Mouse (Mus musculus) cerebral cortex, adult 2 months (tissue): ENCODE measurements around the gene Ifitm1.

Experiments used
- WGBS: fragments of 180-500 bp; shearing (Covaris S2); methylation state at CpG from one replicate; pipeline ENCODE4 v1.1.7; 2018; 5-methylcytosine and 5-hydroxymethylcytosine counted together

The Ifitm1 gene

GRCm38 (mm10) chr7:140966921-140967320 lies at the start of gene Ifitm1:
Ifitm1 (plus strand) TSS chr7:140967221.
- 91% methylated on average over 4 of the region's 4 CpGs for WGBS

DNA sequence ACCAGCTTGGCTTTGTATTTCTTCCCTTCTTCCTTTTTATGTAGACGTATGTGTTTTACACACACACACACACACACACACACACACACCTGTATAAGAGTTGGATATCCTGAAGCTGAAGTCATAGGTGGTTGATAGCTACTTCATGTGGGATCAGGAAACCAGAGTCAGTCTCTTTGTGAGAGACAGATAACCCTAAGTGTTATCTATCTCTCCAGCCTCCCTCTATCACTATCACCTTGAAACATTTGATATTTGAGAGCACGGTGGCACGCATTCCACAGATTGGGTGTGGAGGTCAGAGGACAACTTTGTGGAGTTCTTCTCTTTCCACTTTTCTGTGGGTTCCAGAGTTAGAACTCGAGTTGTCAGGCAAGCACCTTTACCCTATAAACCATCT lies 47.1 kb upstream of the Ifitm1 start:
- whole genome bisulfite sequencing = 80% methylated on average over 4 of the region's 4 CpGs

- 89% methylated on average over 8 of the region's 8 CpGs for WGBS
Measured at GRCm38 (mm10) chr7:140920418-140921029, 46.5 kb upstream of the Ifitm1 start, which contains the start of gene Nlrp6. Nlrp6 (plus strand) TSS chr7:140920902.

- 53% methylated on average over 22 of the region's 22 CpGs for whole genome bisulfite sequencing
Measured at GRCm38 (mm10) chr7:140921225-140921975, 45.6 kb upstream of the Ifitm1 start.

- under 1% methylated on average over 49 of the region's 49 CpGs for WGBS
Measured at GRCm38 (mm10) chr7:140922398-140923069, 44.5 kb upstream of the Ifitm1 start.

- 19% methylated on average over 30 of the region's 30 CpGs for WGBS
Measured at GRCm38 (mm10) chr7:140923070-140923775, 43.8 kb upstream of the Ifitm1 start.

DNA sequence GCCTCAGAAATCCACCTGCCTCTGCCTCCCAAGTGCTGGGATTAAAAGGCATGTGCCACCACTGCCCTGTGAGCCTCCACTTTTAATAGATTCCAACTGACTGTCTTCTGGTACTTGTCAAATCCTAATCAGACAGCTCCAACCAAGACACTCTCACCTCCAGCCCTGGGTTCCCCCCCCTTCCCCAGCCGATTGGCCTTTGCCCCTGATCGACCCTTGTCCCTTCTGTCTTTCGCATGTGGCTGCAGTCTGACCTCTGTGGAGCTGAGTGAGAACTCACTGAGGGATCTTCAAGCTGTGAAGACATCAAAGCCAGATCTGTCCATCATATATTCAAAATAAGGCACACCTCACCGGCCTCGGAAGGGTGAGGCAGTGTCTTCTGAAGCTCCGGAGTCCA lies 39.8 kb upstream of the Ifitm1 start:
- 92% methylated on average over 6 of the region's 6 CpGs for WGBS

- WGBS = 52% methylated on average over 3 of the region's 3 CpGs
Measured at GRCm38 (mm10) chr7:140938436-140938835, 28.6 kb upstream of the Ifitm1 start.

DNA sequence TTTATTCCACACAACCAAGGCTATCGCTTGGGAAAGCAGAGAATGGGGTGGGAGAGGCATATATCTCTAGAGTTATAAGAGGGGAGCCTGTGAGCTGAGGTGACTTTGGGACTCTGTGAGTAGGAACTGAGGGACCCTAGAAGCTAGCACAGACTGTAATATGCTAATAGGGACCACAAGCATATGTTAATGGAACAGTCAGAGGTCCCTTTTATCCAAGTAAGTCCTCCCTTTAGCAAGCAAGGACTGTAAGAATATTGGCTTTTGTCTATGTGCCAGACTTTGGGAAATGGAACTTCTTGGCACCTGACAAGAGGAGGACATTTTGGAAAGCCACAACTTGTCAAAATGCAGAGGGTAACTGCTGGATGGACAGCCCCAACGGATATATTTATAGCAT lies 28.1 kb upstream of the Ifitm1 start:
- WGBS = 48% methylated on average over 2 of the region's 2 CpGs

DNA sequence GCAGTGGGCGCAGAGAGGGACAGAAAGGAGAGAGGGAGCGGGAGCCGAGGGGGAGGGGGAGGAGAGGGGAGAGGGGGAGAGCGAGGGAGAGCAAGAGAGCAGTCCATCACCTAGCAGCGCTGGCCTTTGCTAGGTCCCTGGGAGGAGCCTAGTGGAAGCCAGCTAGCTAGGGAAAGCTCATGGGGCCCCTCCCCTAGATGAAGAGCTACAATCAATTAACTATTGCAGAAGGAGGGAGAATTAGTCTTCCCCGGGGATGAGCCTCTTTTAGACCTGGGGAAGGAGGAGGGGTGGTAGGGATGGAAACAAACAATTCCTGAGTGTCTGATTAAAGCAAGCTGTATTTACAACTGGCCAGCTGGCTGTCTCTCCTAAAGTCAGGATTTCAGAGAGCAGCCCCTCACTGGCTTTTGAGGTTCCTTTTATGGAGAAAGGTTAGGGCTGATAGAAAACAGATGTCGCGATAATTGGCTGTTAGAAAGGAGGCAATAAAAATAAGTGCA lies 27.3 kb upstream of the Ifitm1 start:
- 34% methylated on average over 8 of the region's 8 CpGs for WGBS

DNA sequence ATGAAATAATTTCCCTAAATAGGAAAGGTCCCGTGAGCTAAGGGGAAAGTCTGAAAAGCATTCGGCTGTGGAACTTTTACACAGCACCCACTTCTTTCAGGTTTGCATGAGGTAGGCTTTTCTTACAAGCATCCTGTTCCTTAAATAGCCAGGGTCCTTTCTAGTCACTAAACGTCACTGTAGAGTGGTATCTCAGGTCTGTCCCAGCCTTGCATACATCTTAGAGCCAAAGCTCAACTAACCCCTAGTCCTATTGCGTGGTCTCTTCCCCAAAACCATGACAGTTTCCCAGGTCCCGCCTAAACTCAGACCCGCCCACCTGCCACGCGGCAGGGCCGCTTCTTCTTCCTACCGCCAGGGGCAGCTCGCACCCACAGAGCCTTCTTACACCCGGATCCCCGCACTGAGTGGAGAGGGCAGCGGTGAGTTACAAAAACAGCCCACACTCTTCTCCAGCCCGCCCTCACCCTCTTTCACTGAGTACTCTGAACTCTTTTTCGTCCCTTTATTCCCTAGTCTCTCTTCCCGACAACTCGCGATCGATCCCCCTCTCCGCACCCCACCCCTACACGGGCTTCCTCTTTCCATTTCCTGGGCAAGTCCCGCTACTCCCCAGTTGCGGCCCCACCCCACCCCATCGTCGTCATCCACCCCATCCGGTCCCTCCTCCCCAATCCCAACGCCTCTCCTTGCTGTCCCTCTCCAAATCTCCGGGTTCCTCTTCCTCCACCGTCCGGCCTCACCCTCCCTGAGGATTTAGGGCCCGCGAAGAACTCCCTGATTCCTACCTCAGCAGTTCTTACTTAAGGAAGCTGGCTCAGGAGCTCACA lies 25.6 kb upstream of the Ifitm1 start, which contains the start of gene Pgghg:
Gene Pgghg (plus strand): TSS at position 170 of the 830 bp plus-strand sequence.
- 2% methylated on average over 33 of the region's 33 CpGs for WGBS

- WGBS = 69% methylated on average over 9 of the region's 9 CpGs
Measured at GRCm38 (mm10) chr7:140942341-140942740, 24.7 kb upstream of the Ifitm1 start.

DNA sequence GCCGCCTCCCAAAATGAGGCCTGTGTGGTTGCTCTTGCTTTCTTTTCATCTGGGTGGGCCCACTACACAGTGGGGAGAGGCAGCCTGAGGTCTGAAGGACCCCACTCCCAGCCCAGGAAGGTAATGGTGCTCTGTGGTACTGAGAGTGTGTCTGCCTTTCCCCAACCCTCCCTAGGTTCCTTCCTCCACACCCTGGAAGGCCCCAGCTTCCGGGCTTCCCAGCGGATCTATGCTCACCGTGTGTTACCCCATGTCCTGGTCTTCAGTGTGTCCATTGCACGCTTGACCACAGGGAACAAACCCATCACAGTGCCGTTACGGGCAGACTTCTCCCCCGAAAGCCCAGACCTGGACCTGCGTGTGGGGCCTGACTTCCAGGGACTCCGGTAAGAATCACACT lies 24.2 kb upstream of the Ifitm1 start:
- WGBS = 90% methylated on average over 10 of the region's 10 CpGs

- WGBS = 86% methylated on average over 4 of the region's 4 CpGs
Measured at GRCm38 (mm10) chr7:140943356-140943755, 23.7 kb upstream of the Ifitm1 start.

GRCm38 (mm10) chr7:140944236-140944635 lies 22.8 kb upstream of the Ifitm1 start:
- WGBS = 96% methylated on average over 7 of the region's 7 CpGs

GRCm38 (mm10) chr7:140945247-140945646 lies 21.8 kb upstream of the Ifitm1 start:
- WGBS = 98% methylated on average over 5 of the region's 5 CpGs

DNA sequence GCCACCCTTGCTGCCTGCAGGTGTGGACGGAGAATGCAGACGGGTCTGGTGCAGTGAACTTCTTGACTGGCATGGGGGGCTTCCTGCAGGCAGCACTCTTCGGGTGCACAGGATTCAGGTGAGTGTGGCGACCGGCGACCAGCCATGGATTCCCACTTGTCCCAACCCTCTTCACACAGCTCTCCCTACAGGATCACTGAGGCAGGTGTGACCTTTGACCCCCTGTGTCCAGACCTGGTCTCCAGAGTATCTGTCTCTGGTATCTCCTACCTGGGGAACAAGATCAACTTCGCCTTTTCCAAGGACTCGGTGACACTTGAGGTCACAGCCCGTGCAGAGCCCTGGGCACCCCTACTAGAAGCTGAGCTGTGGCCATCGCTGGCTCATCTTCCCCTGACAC lies 20.7 kb upstream of the Ifitm1 start:
- 94% methylated on average over 10 of the region's 10 CpGs for WGBS

- 80% methylated on average over 7 of the region's 7 CpGs for WGBS
Measured at GRCm38 (mm10) chr7:140946980-140947379, 20.0 kb upstream of the Ifitm1 start.

GRCm38 (mm10) chr7:140948161-140948560 lies 18.9 kb upstream of the Ifitm1 start:
- WGBS = 91% methylated on average over 8 of the region's 8 CpGs

- WGBS = 89% methylated on average over 6 of the region's 6 CpGs
Measured at GRCm38 (mm10) chr7:140949255-140949654, 17.8 kb upstream of the Ifitm1 start.
